Mouse (Mus musculus) lung, embryonic 14.5 days (tissue): ENCODE data around the gene Gm2431. TPM values are rescaled to one million over a fixed set of nuclear protein-coding genes. Genes with fewer than 3 reads are reported as not detected.
"Not testable (repeated sequence)": the region's sequence is repeated elsewhere in the genome, so short reads cannot be mapped to it uniquely, and the experiment has no call there.

ENCODE experiments used
- ATAC-seq: fragments of 200-750 bp; cut with Nextera tagmentation; 2 replicates; pipeline ENCODE4 v1.8.0; 2017; ENCODE audit warnings: mild to moderate bottlenecking, moderate TSS enrichment, moderate library complexity; ENCODE audit not compliant: insufficient read depth
- DNase-seq: peaks from one replicate; pipeline ENCODE4 v3.0.0-alpha.2; 2015
- H3K27ac ChIP-seq: fragments of 300-500 bp; sonication (generic); 2 replicates; pipeline ENCODE4 v1.5.1; 2014; ENCODE audit warnings: low read depth, mild to moderate bottlenecking, moderate library complexity
- H3K27me3 ChIP-seq: fragments of 300-500 bp; sonication (generic); 2 replicates; pipeline ENCODE4 v1.6.1; 2014; ENCODE audit warnings: low read length, control low read depth; ENCODE audit not compliant: insufficient read depth
- H3K36me3 ChIP-seq: fragments of 300-500 bp; sonication (generic); 2 replicates; pipeline ENCODE4 v1.6.1; 2014; ENCODE audit warnings: control low read depth; ENCODE audit not compliant: insufficient read depth
- H3K4me1 ChIP-seq: fragments of 300-500 bp; sonication (generic); 2 replicates; pipeline ENCODE4 v1.6.1; 2014; ENCODE audit warnings: antibody characterized with exemption, control low read depth; ENCODE audit not compliant: insufficient read depth
- H3K4me2 ChIP-seq: fragments of 300-500 bp; sonication (generic); 2 replicates; pipeline ENCODE4 v1.6.1; 2014; ENCODE audit warnings: mild to moderate bottlenecking
- H3K4me3 ChIP-seq: fragments of 300-500 bp; sonication (generic); 2 replicates; pipeline ENCODE4 v1.5.1; 2014; ENCODE audit warnings: low read depth, low read length
- H3K9ac ChIP-seq: fragments of 300-500 bp; sonication (generic); 2 replicates; pipeline ENCODE4 v1.6.1; 2014
- H3K9me3 ChIP-seq: fragments of 300-500 bp; sonication (generic); 2 replicates; pipeline ENCODE4 v1.6.1; 2016; ENCODE audit warnings: low read depth, low read length, control low read depth
- CTCF ChIP-seq: IDR thresholded peaks from 2 replicates; pipeline ENCODE4 v1.5.1; 2016; ENCODE audit warnings: antibody characterized with exemption, low read depth
- WGBS: fragments of 180-500 bp; shearing (Covaris S2); extraction: QIAGEN DNeasy Blood & Tissue Kit; methylation state at CpG from one replicate; pipeline ENCODE4 v1.1.7; 2014; 5-methylcytosine and 5-hydroxymethylcytosine counted together
- polyA plus RNA-seq: library from polyadenylated mRNA; unstranded; fragments of >200 nt; fragmentation: Nextera tagmentation; extraction: Ambion mirVana; gene quantifications from 2 replicates; pipeline ENCODE4 v1.2.1, GENCODE M21; 2014

Gm2431 gene
- polyA plus RNA-seq, 1 experiment from 2014 or later, result not detected

GRCm38 (mm10) chr7:142285130-142285835 lies 27.1 kb upstream of the Gm2431 start:
- peak; percentile 78 for DNase-seq
- peak; percentile 76 for ATAC-seq
- Histone ChIP-seq H3K36me3 (no peaks in the 10 kb centered on the region), H3K4me1 (no peaks in the 10 kb centered on the region), H3K4me2 (peak overlapping the region; percentile 78), H3K27me3 (no peaks in the 10 kb centered on the region), H3K27ac (peak overlapping the region; percentile 0; the same call in 1 of the 2 replicates), H3K4me3 (peak overlapping the region; percentile 48), H3K9ac (peak overlapping the region; percentile 32; the same call in 1 of the 2 replicates), H3K9me3 (no peaks in the 10 kb centered on the region)
- 16% methylated on average over 23 of the region's 23 CpGs for WGBS
- peak; percentile 61 for TF ChIP-seq CTCF

GRCm38 (mm10) chr7:142284615-142285080 lies 26.5 kb upstream of the Gm2431 start:
- ATAC-seq (peak; percentile 88), DNase-seq (peak; percentile 100)
- Histone ChIP-seq H3K9me3 (no peaks in the 10 kb centered on the region), H3K27ac (peak overlapping the region; percentile 94), H3K27me3 (no peaks in the 10 kb centered on the region), H3K4me1 (no peaks in the 10 kb centered on the region), H3K4me2 (peak overlapping the region; percentile 78), H3K9ac (peak overlapping the region; percentile 65), H3K36me3 (no peaks in the 10 kb centered on the region), H3K4me3 (peak overlapping the region; percentile 48)
- under 1% methylated on average over 19 of the region's 19 CpGs for WGBS
- peak; percentile 82 for TF ChIP-seq CTCF

GRCm38 (mm10) chr7:142284023-142284591 lies 26.0 kb upstream of the Gm2431 start:
- WGBS, result under 1% methylated on average over 38 of the region's 38 CpGs

GRCm38 (mm10) chr7:142282847-142283246 lies 24.7 kb upstream of the Gm2431 start:
- peak; percentile 11 for DNase-seq
- H3K36me3 ChIP-seq, H3K27me3 ChIP-seq, H3K4me3 ChIP-seq, H3K4me1 ChIP-seq, ATAC-seq, H3K27ac ChIP-seq, H3K9me3 ChIP-seq: not testable (repeated sequence)
- peak overlapping the region; percentile 65; the same call in 1 of the 2 replicates for H3K9ac ChIP-seq
- WGBS, result 16% methylated on average over 2 of the region's 2 CpGs
- H3K4me2 ChIP-seq, result peak overlapping the region; percentile 78

More at GRCm38 (mm10) chr7:142284023-142284591, 26.0 kb upstream of the Gm2431 start:
- Histone ChIP-seq H3K27ac (peak overlapping the region; percentile 94), H3K4me3 (peak overlapping the region; percentile 48), H3K27me3 (no peaks in the 10 kb centered on the region), H3K4me2 (peak overlapping the region; percentile 78), H3K9ac (peak overlapping the region; percentile 65), H3K4me1 (no peaks in the 10 kb centered on the region), H3K9me3 (no peaks in the 10 kb centered on the region), H3K36me3 (no peaks in the 10 kb centered on the region)
- ATAC-seq (peak; percentile 86), DNase-seq (peak; percentile 88)
- TF ChIP-seq CTCF, result peak; percentile 39

GRCm38 (mm10) chr7:142279291-142279690 lies 21.1 kb upstream of the Gm2431 start:
- 67% methylated on average over 1 of the region's 1 CpGs for WGBS

GRCm38 (mm10) chr7:142278183-142278582 lies 20.0 kb upstream of the Gm2431 start:
- WGBS, result 0% methylated on average over 3 of the region's 3 CpGs
- not testable (repeated sequence) for H3K4me2 ChIP-seq, H3K27ac ChIP-seq, H3K9me3 ChIP-seq, H3K4me3 ChIP-seq, H3K9ac ChIP-seq, H3K27me3 ChIP-seq, H3K36me3 ChIP-seq, H3K4me1 ChIP-seq
- peak; percentile 78 for TF ChIP-seq CTCF
- ATAC-seq (peak; percentile 69), DNase-seq (peak; percentile 83)

More at GRCm38 (mm10) chr7:142279291-142279690, 21.1 kb upstream of the Gm2431 start:
- H3K27me3 ChIP-seq, DNase-seq, H3K36me3 ChIP-seq, H3K9me3 ChIP-seq, ATAC-seq, H3K9ac ChIP-seq, H3K27ac ChIP-seq, H3K4me2 ChIP-seq, H3K4me1 ChIP-seq, H3K4me3 ChIP-seq: not testable (repeated sequence)
- 0 out of 2 replicates have a peak, but pooled peaks have one; percentile 31 for TF ChIP-seq CTCF

- not testable (repeated sequence) for H3K4me3 ChIP-seq, DNase-seq, H3K27ac ChIP-seq, H3K9me3 ChIP-seq, H3K36me3 ChIP-seq, H3K4me1 ChIP-seq, H3K9ac ChIP-seq, H3K4me2 ChIP-seq, ATAC-seq, H3K27me3 ChIP-seq
Observed at GRCm38 (mm10) chr7:142274263-142274662, 16.1 kb upstream of the Gm2431 start, which contains the start of gene Gm4559. TSS of gene Gm4559 (minus strand) at chr7:142274363.
